Mouse (Mus musculus): ENCODE data around the gene Gls. TPM values are rescaled to one million over a fixed set of nuclear protein-coding genes. Genes with fewer than 3 reads are reported as not detected.

The Gls gene
- polyA plus RNA-seq, 1 experiment = 15.1 TPM

DNA sequence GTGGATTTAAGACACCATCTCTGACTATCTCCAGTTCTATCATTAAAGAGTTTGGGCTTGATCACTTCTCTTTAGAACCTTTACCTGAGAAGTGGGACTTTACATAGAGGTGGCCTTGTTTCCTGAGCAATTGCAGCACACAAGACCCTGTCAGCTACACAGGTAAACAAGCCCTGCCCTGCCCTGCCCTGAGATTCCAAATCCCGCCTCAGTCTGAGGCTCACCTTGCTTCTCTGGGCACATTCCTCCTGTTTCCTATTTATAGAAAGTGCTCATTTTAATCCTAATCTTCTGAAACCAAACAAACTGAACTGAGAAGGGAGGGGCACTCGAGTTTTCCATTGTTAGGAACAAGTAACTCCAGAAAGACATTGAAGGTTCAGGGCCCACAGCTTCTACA, 19.4 kb upstream of the Gls start:
- H3K36me3 ChIP-seq (ENCODE audit: control insufficient read depth, insufficient read depth) = no peaks in the 10 kb centered on the region
- H3ac ChIP-seq (ENCODE audit: control insufficient read depth, insufficient read length) = no peak overlapping the region
- TF ChIP-seq MYOD1 (IDR thresholded peaks at IDR 0.05; ENCODE audit: control insufficient read depth in 1 of 3, insufficient read length in 2 of 3, low read depth in 2 of 3) (no peak), E2F4 (IDR thresholded peaks at IDR 0.05; ENCODE audit: insufficient read depth) (no peak), MAX (IDR thresholded peaks at IDR 0.05; ENCODE audit: low read depth) (no peak), USF1 (IDR thresholded peaks at IDR 0.05; ENCODE audit: low read depth) (no peak), TCF3 (IDR thresholded peaks at IDR 0.05; ENCODE audit: insufficient read length, low read depth) (no peak), SRF (IDR thresholded peaks at IDR 0.05; ENCODE audit: control insufficient read depth, insufficient read length, low read depth) (no peak), TCF12 (IDR thresholded peaks at IDR 0.05; ENCODE audit: insufficient read depth, poor library complexity, severe bottlenecking) (no peak), CEBPB (IDR thresholded peaks at IDR 0.05; ENCODE audit: insufficient read depth, poor library complexity, severe bottlenecking) (no peak), POLR2AphosphoS2 (IDR thresholded peaks at IDR 0.05; ENCODE audit: insufficient read length, low read depth) (no peak), REST (IDR thresholded peaks at IDR 0.05; ENCODE audit: insufficient read depth, insufficient read length) (no peak), MYOG (IDR thresholded peaks at IDR 0.05; ENCODE audit: control insufficient read depth in 1 of 3, insufficient read depth in 1 of 3, insufficient read length in 2 of 3, low read depth in 2 of 3) (no peak), POLR2A (IDR thresholded peaks at IDR 0.05; ENCODE audit: insufficient read length, low read depth) (no peak)
- H3K4me2 ChIP-seq (ENCODE audit: low read depth) = no peak overlapping the region
- no peaks in the 10 kb centered on the region for H3K79me2 ChIP-seq (ENCODE audit: control insufficient read depth, insufficient read depth)
- no peaks in the 10 kb centered on the region for H3K27me3 ChIP-seq (ENCODE audit: control insufficient read depth, insufficient read depth, insufficient read length)
- no peak overlapping the region for H3K4me3 ChIP-seq

- peak overlapping the region; percentile 33 for H3K4me2 ChIP-seq (ENCODE audit: low read depth)
- no peak overlapping the region for H3ac ChIP-seq (ENCODE audit: control insufficient read depth, insufficient read length)
- no peaks in the 10 kb centered on the region for H3K36me3 ChIP-seq (ENCODE audit: control insufficient read depth, insufficient read depth)
- H3K27me3 ChIP-seq (ENCODE audit: control insufficient read depth, insufficient read depth, insufficient read length) = no peaks in the 10 kb centered on the region
- TF ChIP-seq MYOD1 (IDR thresholded peaks at IDR 0.05; ENCODE audit: control insufficient read depth in 1 of 3, insufficient read length in 2 of 3, low read depth in 2 of 3) (peak in 2 of 3 experiments; percentile 32 to 54), USF1 (IDR thresholded peaks at IDR 0.05; ENCODE audit: low read depth) (no peak)
- H3K4me3 ChIP-seq = no peak overlapping the region
- no peaks in the 10 kb centered on the region for H3K79me2 ChIP-seq (ENCODE audit: control insufficient read depth, insufficient read depth)
These were observed 18.2 kb upstream of the Gls start for GRCm38 (mm10) chr1:52251038-52251735.

- no peaks in the 10 kb centered on the region for H3K79me2 ChIP-seq (ENCODE audit: control insufficient read depth, insufficient read depth)
- no peak overlapping the region for H3K4me3 ChIP-seq
- H3ac ChIP-seq (ENCODE audit: control insufficient read depth, insufficient read length) = no peak overlapping the region
- H3K36me3 ChIP-seq (ENCODE audit: control insufficient read depth, insufficient read depth) = no peaks in the 10 kb centered on the region
- H3K27me3 ChIP-seq (ENCODE audit: control insufficient read depth, insufficient read depth, insufficient read length) = no peaks in the 10 kb centered on the region
- TF ChIP-seq TCF12 (IDR thresholded peaks at IDR 0.05; ENCODE audit: insufficient read depth, poor library complexity, severe bottlenecking) (no peak), MYOG (IDR thresholded peaks at IDR 0.05; ENCODE audit: control insufficient read depth in 1 of 3, insufficient read depth in 1 of 3, insufficient read length in 2 of 3, low read depth in 2 of 3) (no peak), TCF3 (IDR thresholded peaks at IDR 0.05; ENCODE audit: insufficient read length, low read depth) (no peak), E2F4 (IDR thresholded peaks at IDR 0.05; ENCODE audit: insufficient read depth) (no peak), POLR2A (IDR thresholded peaks at IDR 0.05; ENCODE audit: insufficient read length, low read depth) (no peak), USF1 (IDR thresholded peaks at IDR 0.05; ENCODE audit: low read depth) (no peak), POLR2AphosphoS2 (IDR thresholded peaks at IDR 0.05; ENCODE audit: insufficient read length, low read depth) (no peak), CEBPB (IDR thresholded peaks at IDR 0.05; ENCODE audit: insufficient read depth, poor library complexity, severe bottlenecking) (no peak), MYOD1 (IDR thresholded peaks at IDR 0.05; ENCODE audit: control insufficient read depth in 1 of 3, insufficient read length in 2 of 3, low read depth in 2 of 3) (no peak), REST (IDR thresholded peaks at IDR 0.05; ENCODE audit: insufficient read depth, insufficient read length) (no peak), MAX (IDR thresholded peaks at IDR 0.05; ENCODE audit: low read depth) (no peak), SRF (IDR thresholded peaks at IDR 0.05; ENCODE audit: control insufficient read depth, insufficient read length, low read depth) (no peak)
- H3K4me2 ChIP-seq (ENCODE audit: low read depth) = no peak overlapping the region
These were observed 16.0 kb upstream of the Gls start for GRCm38 (mm10) chr1:52248899-52249556.

- Histone ChIP-seq H3ac (ENCODE audit: control insufficient read depth, insufficient read length) (no peak overlapping the region), H3K79me2 (ENCODE audit: control insufficient read depth, insufficient read depth) (no peaks in the 10 kb centered on the region), H3K4me3 (no peak overlapping the region), H3K36me3 (ENCODE audit: control insufficient read depth, insufficient read depth) (no peaks in the 10 kb centered on the region), H3K27me3 (ENCODE audit: control insufficient read depth, insufficient read depth, insufficient read length) (no peaks in the 10 kb centered on the region), H3K4me2 (ENCODE audit: low read depth) (no peak overlapping the region)
- TF ChIP-seq MYOD1 (IDR thresholded peaks at IDR 0.05; ENCODE audit: control insufficient read depth in 1 of 3, insufficient read length in 2 of 3, low read depth in 2 of 3) (no peak), SRF (IDR thresholded peaks at IDR 0.05; ENCODE audit: control insufficient read depth, insufficient read length, low read depth) (no peak), USF1 (IDR thresholded peaks at IDR 0.05; ENCODE audit: low read depth) (no peak), TCF3 (IDR thresholded peaks at IDR 0.05; ENCODE audit: insufficient read length, low read depth) (no peak), TCF12 (IDR thresholded peaks at IDR 0.05; ENCODE audit: insufficient read depth, poor library complexity, severe bottlenecking) (no peak), POLR2AphosphoS2 (IDR thresholded peaks at IDR 0.05; ENCODE audit: insufficient read length, low read depth) (no peak), POLR2A (IDR thresholded peaks at IDR 0.05; ENCODE audit: insufficient read length, low read depth) (no peak), CEBPB (IDR thresholded peaks at IDR 0.05; ENCODE audit: insufficient read depth, poor library complexity, severe bottlenecking) (no peak), REST (IDR thresholded peaks at IDR 0.05; ENCODE audit: insufficient read depth, insufficient read length) (no peak), E2F4 (IDR thresholded peaks at IDR 0.05; ENCODE audit: insufficient read depth) (no peak), MYOG (IDR thresholded peaks at IDR 0.05; ENCODE audit: control insufficient read depth in 1 of 3, insufficient read depth in 1 of 3, insufficient read length in 2 of 3, low read depth in 2 of 3) (no peak)
These were observed 9.2 kb upstream of the Gls start for GRCm38 (mm10) chr1:52242270-52242669.

Measured in myocyte (in vitro differentiated cells).